Mouse (Mus musculus) hindbrain, embryonic 14.5 days (tissue): ENCODE data around the gene Srm. TPM values are rescaled to one million over a fixed set of nuclear protein-coding genes. Genes with fewer than 3 reads are reported as not detected.

Experiments
- ATAC-seq: fragments of 200-750 bp; cut with Nextera tagmentation; 2 replicates; pipeline ENCODE4 v1.8.0; 2017; ENCODE audit warnings: moderate number of reproducible peaks, mild to moderate bottlenecking, moderate TSS enrichment, moderate library complexity; ENCODE audit not compliant: low FRiP score
- DNase-seq: peaks from one replicate; pipeline ENCODE4 v3.0.0-alpha.2; 2015; ENCODE audit warnings: low spot score
- H3K27ac ChIP-seq: fragments of 300-500 bp; sonication (generic); 2 replicates; pipeline ENCODE4 v1.5.1; 2014; ENCODE audit warnings: mild to moderate bottlenecking, moderate library complexity
- H3K27me3 ChIP-seq: fragments of 300-500 bp; sonication (generic); 2 replicates; pipeline ENCODE4 v1.6.1; 2014; ENCODE audit warnings: mild to moderate bottlenecking, low read length, mixed read lengths; ENCODE audit not compliant: control insufficient read depth, insufficient read depth
- H3K36me3 ChIP-seq: fragments of 300-500 bp; sonication (generic); replicated peaks from 2 replicates; pipeline ENCODE4 v1.6.1; 2014; ENCODE audit not compliant: control insufficient read depth, insufficient read depth
- H3K4me1 ChIP-seq: fragments of 300-500 bp; sonication (generic); replicated peaks from 2 replicates; pipeline ENCODE4 v1.6.1; 2014; ENCODE audit warnings: antibody characterized with exemption, low read length, mixed read lengths; ENCODE audit not compliant: control insufficient read depth, insufficient read depth
- H3K4me2 ChIP-seq: fragments of 300-500 bp; sonication (generic); replicated peaks from 2 replicates; pipeline ENCODE4 v1.6.1; 2014; ENCODE audit warnings: mild to moderate bottlenecking, moderate library complexity
- H3K4me3 ChIP-seq: fragments of 300-500 bp; sonication (generic); replicated peaks from 2 replicates; pipeline ENCODE4 v1.5.1; 2014; ENCODE audit warnings: mild to moderate bottlenecking, low read length
- H3K9ac ChIP-seq: fragments of 300-500 bp; sonication (generic); 2 replicates; pipeline ENCODE4 v1.6.1; 2014
- H3K9me3 ChIP-seq: fragments of 300-500 bp; sonication (generic); 2 replicates; pipeline ENCODE4 v1.6.1; 2016; ENCODE audit warnings: low read length; ENCODE audit not compliant: control insufficient read depth
- WGBS: fragments of 180-500 bp; shearing (Covaris S2); extraction: QIAGEN DNeasy Blood & Tissue Kit; methylation state at CpG from one replicate; pipeline ENCODE4 v1.1.7; 2014; 5-methylcytosine and 5-hydroxymethylcytosine counted together
- polyA plus RNA-seq: library from polyadenylated mRNA; unstranded; fragments of >200 nt; fragmentation: Nextera tagmentation; extraction: Ambion mirVana; gene quantifications from 2 replicates; pipeline ENCODE4 v1.2.1, GENCODE M21; 2014

The Srm gene
- polyA plus RNA-seq, 1 experiment from 2014 or later, result 180 TPM

GRCm38 (mm10) chr4:148625010-148625409, 33.7 kb downstream of the Srm start:
- Histone ChIP-seq H3K4me1 (peaks cover 17% of the 10 kb centered on the region), H3K27ac (no peak overlapping the region), H3K9ac (no peak overlapping the region), H3K4me2 (peak overlapping the region; percentile 90), H3K9me3 (no peaks in the 10 kb centered on the region), H3K4me3 (0 out of 2 replicates have a peak overlapping the region, but pooled peaks have one; percentile 66), H3K27me3 (no peaks in the 10 kb centered on the region), H3K36me3 (peaks cover 53% of the 10 kb centered on the region)
- ATAC-seq (no peak), DNase-seq (no peak)
- WGBS, result 86% methylated on average over 10 of the region's 10 CpGs

GRCm38 (mm10) chr4:148625756-148626622, 34.7 kb downstream of the Srm start:
- Histone ChIP-seq H3K9me3 (no peaks in the 10 kb centered on the region), H3K4me2 (peak overlapping the region; percentile 90), H3K36me3 (peaks cover 43% of the 10 kb centered on the region), H3K27ac (peak overlapping the region; percentile 91), H3K4me1 (peaks cover 17% of the 10 kb centered on the region), H3K27me3 (no peaks in the 10 kb centered on the region), H3K9ac (peak overlapping the region; percentile 83), H3K4me3 (peak overlapping the region; percentile 66)
- WGBS, result under 1% methylated on average over 57 of the region's 57 CpGs
- DNase-seq (peak; percentile 49), ATAC-seq (peak; percentile 71)

- DNase-seq (peak; percentile 97), ATAC-seq (peak; percentile 96)
- WGBS, result under 1% methylated on average over 51 of the region's 51 CpGs
- H3K4me1 ChIP-seq, result peaks cover 17% of the 10 kb centered on the region
- H3K4me2 ChIP-seq, result peak within 1 kb of the TSS; percentile 90
- no peaks in the 10 kb centered on the region for H3K27me3 ChIP-seq
- H3K36me3 ChIP-seq, result peaks cover 36% of the 10 kb centered on the region
- H3K4me3 ChIP-seq, result peak within 1 kb of the TSS; percentile 66
- H3K9ac ChIP-seq, result peak within 1 kb of the TSS; percentile 83
- no peaks in the 10 kb centered on the region for H3K9me3 ChIP-seq
- H3K27ac ChIP-seq, result peak within 1 kb of the TSS; percentile 91
Measured at GRCm38 (mm10) chr4:148626623-148627185, 35.4 kb downstream of the Srm start, which contains the start of gene Tardbp. TSS of gene Tardbp (minus strand) at chr4:148627019.

DNA sequence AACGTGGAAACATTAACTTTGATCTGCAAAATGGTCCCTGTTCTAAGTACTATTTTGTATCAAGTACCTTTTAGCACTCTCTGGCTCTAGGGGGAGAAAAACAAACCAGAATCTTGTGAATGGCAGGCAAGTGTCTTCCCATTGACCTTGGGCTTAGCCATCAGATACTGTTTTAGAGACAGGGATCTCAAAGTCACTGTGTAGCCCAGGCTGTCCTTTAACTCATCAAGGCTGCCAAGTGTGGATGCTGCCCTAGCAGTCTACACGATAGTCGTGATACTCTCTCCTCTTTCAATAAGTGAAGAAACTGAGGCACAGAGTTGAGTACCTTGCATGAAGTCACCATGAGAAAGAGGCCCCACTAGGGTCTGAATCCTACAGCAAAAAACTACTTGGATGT, 35.9 kb downstream of the Srm start:
- Histone ChIP-seq H3K9me3 (no peaks in the 10 kb centered on the region), H3K9ac (peak overlapping the region; percentile 83; the same call in 1 of the 2 replicates), H3K4me1 (peaks cover 17% of the 10 kb centered on the region), H3K27me3 (no peaks in the 10 kb centered on the region), H3K36me3 (peaks cover 30% of the 10 kb centered on the region), H3K4me2 (peak overlapping the region; percentile 90), H3K27ac (no peak overlapping the region; the same call in 1 of the 2 replicates), H3K4me3 (peak overlapping the region; percentile 66)
- ATAC-seq (peak; percentile 7; the same call in 1 of the 2 replicates), DNase-seq (no peak)
- 58% methylated on average over 3 of the region's 3 CpGs for WGBS

GRCm38 (mm10) chr4:148632013-148632692, 40.9 kb downstream of the Srm start:
- no peaks in the 10 kb centered on the region for H3K9me3 ChIP-seq
- H3K4me1 ChIP-seq, result no peaks in the 10 kb centered on the region
- H3K4me2 ChIP-seq, result no peak overlapping the region
- H3K36me3 ChIP-seq, result no peaks in the 10 kb centered on the region
- H3K9ac ChIP-seq, result no peak overlapping the region
- DNase-seq (no peak), ATAC-seq (no peak)
- H3K4me3 ChIP-seq, result no peak overlapping the region
- 77% methylated on average over 3 of the region's 3 CpGs for WGBS
- H3K27ac ChIP-seq, result no peak overlapping the region
- H3K27me3 ChIP-seq, result no peaks in the 10 kb centered on the region

- Histone ChIP-seq H3K9ac (no peak overlapping the region), H3K4me3 (no peak overlapping the region), H3K9me3 (no peaks in the 10 kb centered on the region), H3K27me3 (no peaks in the 10 kb centered on the region), H3K27ac (no peak overlapping the region), H3K36me3 (no peaks in the 10 kb centered on the region), H3K4me1 (no peaks in the 10 kb centered on the region), H3K4me2 (no peak overlapping the region)
- 68% methylated on average over 2 of the region's 2 CpGs for WGBS
- DNase-seq (no peak), ATAC-seq (no peak)
Measured at GRCm38 (mm10) chr4:148633395-148634061, 42.2 kb downstream of the Srm start.

DNA sequence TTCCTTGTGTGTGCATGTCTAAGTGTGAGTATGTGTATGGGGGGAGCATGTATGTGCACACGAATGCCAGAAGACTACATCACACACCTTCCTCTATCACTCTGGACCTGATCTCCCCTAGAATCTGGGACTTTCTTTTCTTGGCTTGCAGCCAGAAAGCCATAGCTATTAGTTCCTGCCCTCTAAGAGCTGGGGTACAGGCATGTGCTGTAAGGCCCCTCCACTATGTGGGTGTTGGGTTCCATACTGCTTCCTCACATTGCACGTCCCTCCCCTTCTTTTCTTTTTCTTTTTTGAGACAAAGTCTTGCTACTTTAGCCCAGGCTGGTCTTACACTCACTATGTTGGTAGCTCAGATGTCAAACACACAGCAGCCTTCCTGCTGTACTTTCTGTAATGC, 44.0 kb downstream of the Srm start:
- DNase-seq, result no peak
- no peak for ATAC-seq
- WGBS, result 85% methylated on average over 2 of the region's 2 CpGs
- H3K4me1 ChIP-seq, result no peaks in the 10 kb centered on the region
- H3K9ac ChIP-seq, result no peak overlapping the region
- no peak overlapping the region for H3K4me3 ChIP-seq
- H3K27me3 ChIP-seq, result no peaks in the 10 kb centered on the region
- no peaks in the 10 kb centered on the region for H3K36me3 ChIP-seq
- H3K27ac ChIP-seq, result no peak overlapping the region
- no peak overlapping the region for H3K4me2 ChIP-seq
- H3K9me3 ChIP-seq, result no peaks in the 10 kb centered on the region

DNA sequence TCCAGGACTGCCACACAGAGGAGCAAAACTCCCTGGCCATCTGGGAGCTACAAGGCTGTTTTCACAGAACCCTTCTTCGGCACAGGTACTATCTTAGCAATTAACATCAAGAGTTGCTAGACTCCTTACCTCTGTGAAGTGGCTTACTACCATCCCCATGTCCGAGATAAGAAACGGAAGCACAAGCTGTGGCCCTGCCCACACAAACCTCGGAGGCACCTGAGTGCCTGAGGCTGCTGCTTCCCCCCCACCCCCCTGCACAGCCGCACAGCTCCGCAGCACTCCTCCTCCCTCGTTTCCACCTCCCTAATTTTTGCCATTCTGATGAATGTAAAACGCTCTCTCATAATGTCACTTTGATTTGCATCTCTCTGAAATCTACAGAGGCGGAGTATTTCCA, 47.0 kb downstream of the Srm start:
- no peaks in the 10 kb centered on the region for H3K27me3 ChIP-seq
- no peaks in the 10 kb centered on the region for H3K4me1 ChIP-seq
- no peaks in the 10 kb centered on the region for H3K9me3 ChIP-seq
- no peak overlapping the region for H3K9ac ChIP-seq
- H3K4me3 ChIP-seq, result no peak overlapping the region
- DNase-seq (no peak), ATAC-seq (no peak)
- no peaks in the 10 kb centered on the region for H3K36me3 ChIP-seq
- whole genome bisulfite sequencing, result 58% methylated on average over 9 of the region's 9 CpGs
- H3K4me2 ChIP-seq, result no peak overlapping the region
- H3K27ac ChIP-seq, result no peak overlapping the region

- Histone ChIP-seq H3K4me2 (no peak overlapping the region), H3K36me3 (no peaks in the 10 kb centered on the region), H3K27me3 (no peaks in the 10 kb centered on the region), H3K9me3 (no peaks in the 10 kb centered on the region), H3K9ac (no peak overlapping the region), H3K4me3 (no peak overlapping the region), H3K4me1 (no peaks in the 10 kb centered on the region), H3K27ac (no peak overlapping the region)
- DNase-seq (no peak), ATAC-seq (no peak)
- WGBS, result 89% methylated on average over 2 of the region's 2 CpGs
Measured at GRCm38 (mm10) chr4:148639455-148639854, 48.2 kb downstream of the Srm start.
